ENCODE assay signal across 9 mouse cellular contexts in genomic region chr4:149725661-149726350, GRCm38 (mm10). TPM values are rescaled to one million over a fixed set of nuclear protein-coding genes. Genes with fewer than 3 reads are reported as not detected.
A peak's percentile ranks its signal among the peaks of the same experiment; 100 is the strongest.
DNase-seq lines count a peak whose midpoint lies in the region; ATAC-seq and TF ChIP-seq lines count a peak whose summit lies in the region.
"Had no signal": no experiment of that assay in that cellular context is flagged by ENCODE, and none has a peak within 500 bp of the region (broad histone marks: within the 10 kb centered on the region; RNA-seq: fewer than 3 reads in every experiment).

No protein-coding gene starts in this region.

- no peaks in the 10 kb centered on the region for H3K9me3 ChIP-seq in neural tube, embryonic 15.5 days (replicated peaks)
- H3K9me3 ChIP-seq in hindbrain, embryonic 13.5 days = no peaks in the 10 kb centered on the region
- H3K9me3 ChIP-seq in limb, embryonic 14.5 days (ENCODE audit: control insufficient read depth, low read length) = no peaks in the 10 kb centered on the region
- no peaks in the 10 kb centered on the region for H3K9me3 ChIP-seq in neural tube, embryonic 11.5 days (ENCODE audit: control insufficient read depth, low read length)
- H3K9me3 ChIP-seq: neural tube, embryonic 12.5 days had no signal

- no peaks in the 10 kb centered on the region for H3K27me3 ChIP-seq in neural tube, embryonic 15.5 days (replicated peaks)
- H3K27me3 ChIP-seq in hindbrain, embryonic 13.5 days = no peaks in the 10 kb centered on the region
- H3K27me3 ChIP-seq in limb, embryonic 14.5 days (ENCODE audit: control insufficient read depth, insufficient read depth, low read length) = no peaks in the 10 kb centered on the region
- no peaks in the 10 kb centered on the region for H3K27me3 ChIP-seq in neural tube, embryonic 11.5 days (ENCODE audit: control insufficient read depth, insufficient read depth, low read length)
- H3K27me3 ChIP-seq: neural tube, embryonic 12.5 days had no signal

- DNase-seq in neural tube, embryonic 10.5 days (ENCODE audit: extremely low spot score, low spot score) = peak; percentile 66
- DNase-seq in limb, embryonic 14.5 days (ENCODE audit: low spot score) = peak; percentile 64
- peak; percentile 63 for DNase-seq in neural tube, embryonic 11.5 days (ENCODE audit: low spot score)
- DNase-seq in thymus, postnatal 14 days = peak; percentile 77

- H3K4me3 ChIP-seq in neural tube, embryonic 15.5 days (replicated peaks) = no peak overlapping the region
- H3K4me3 ChIP-seq in bone marrow, adult 2 months (replicated peaks; ENCODE audit: control insufficient read depth, low read depth, low read length) = no peak overlapping the region
- H3K4me3 ChIP-seq in hindbrain, embryonic 13.5 days = no peak overlapping the region
- H3K4me3 ChIP-seq in limb, embryonic 14.5 days (replicated peaks; ENCODE audit: low read length) = no peak overlapping the region
- H3K4me3 ChIP-seq in neural tube, embryonic 11.5 days (ENCODE audit: low read depth, low read length) = no peak overlapping the region
- H3K4me3 ChIP-seq: neural tube, embryonic 12.5 days had no signal

- H3K9ac ChIP-seq in neural tube, embryonic 15.5 days (replicated peaks) = no peak overlapping the region
- 0 out of 2 replicates have a peak overlapping the region, but pooled peaks have one; percentile 8 for H3K9ac ChIP-seq in hindbrain, embryonic 13.5 days
- no peak overlapping the region for H3K9ac ChIP-seq in limb, embryonic 14.5 days (ENCODE audit: low read depth, low read length, severe bottlenecking)
- no peak overlapping the region for H3K9ac ChIP-seq in neural tube, embryonic 11.5 days (ENCODE audit: low read length)
- H3K9ac ChIP-seq: neural tube, embryonic 12.5 days had no signal

- H3K36me3 ChIP-seq in neural tube, embryonic 15.5 days = peaks cover 67% of the 10 kb centered on the region
- H3K36me3 ChIP-seq in hindbrain, embryonic 13.5 days = peaks cover 80% of the 10 kb centered on the region
- peaks cover 91% of the 10 kb centered on the region for H3K36me3 ChIP-seq in limb, embryonic 14.5 days (ENCODE audit: control insufficient read depth, insufficient read depth, low read length)
- peaks cover 41% of the 10 kb centered on the region for H3K36me3 ChIP-seq in neural tube, embryonic 11.5 days (ENCODE audit: control insufficient read depth, insufficient read depth, low read length)

- no peak for TF ChIP-seq POLR2A in bone marrow, adult 2 months (IDR thresholded peaks at IDR 0.05; ENCODE audit: borderline replicate concordance, control insufficient read depth, low read depth, low read length)
- TF ChIP-seq POLR2A in limb, embryonic 14.5 days (IDR thresholded peaks at IDR 0.05; ENCODE audit: borderline replicate concordance, extremely low read depth, insufficient read depth, insufficient read length) = no peak

- no peak for ATAC-seq in neural tube, embryonic 15.5 days (ENCODE audit: low FRiP score)
- ATAC-seq in erythroid progenitor cell, adult 5-6 weeks (replicated peaks; ENCODE audit: low FRiP score, poor library complexity, severe bottlenecking) = peak; percentile 50; the same call in 1 of the 2 replicates
- ATAC-seq in hindbrain, embryonic 13.5 days (ENCODE audit: low FRiP score) = no peak
- no peak for ATAC-seq in limb, embryonic 14.5 days (ENCODE audit: low FRiP score, low read depth)
- ATAC-seq in neural tube, embryonic 11.5 days (ENCODE audit: insufficient read depth, low FRiP score, low TSS enrichment) = no peak

- 72% methylated on average over 15 of the region's 15 CpGs for WGBS in neural tube, embryonic 15.5 days
- 65% methylated on average over 15 of the region's 15 CpGs for WGBS in bone marrow, adult 2 months
- WGBS in hindbrain, embryonic 13.5 days = 73% methylated on average over 15 of the region's 15 CpGs
- WGBS in limb, embryonic 14.5 days = 75% methylated on average over 15 of the region's 15 CpGs
- 74% methylated on average over 15 of the region's 15 CpGs for WGBS in neural tube, embryonic 11.5 days

- H3K4me1 ChIP-seq in neural tube, embryonic 15.5 days = peaks cover 13% of the 10 kb centered on the region
- H3K4me1 ChIP-seq in bone marrow, adult 2 months (ENCODE audit: control insufficient read depth, insufficient read depth, low read length) = no peaks in the 10 kb centered on the region
- peaks cover 38% of the 10 kb centered on the region for H3K4me1 ChIP-seq in hindbrain, embryonic 13.5 days (replicated peaks)
- no peaks in the 10 kb centered on the region for H3K4me1 ChIP-seq in limb, embryonic 14.5 days (ENCODE audit: control insufficient read depth, insufficient read depth, low read length)
- no peaks in the 10 kb centered on the region for H3K4me1 ChIP-seq in neural tube, embryonic 11.5 days (ENCODE audit: control insufficient read depth, insufficient read depth, low read length)

- no peak overlapping the region for H3K4me2 ChIP-seq in neural tube, embryonic 15.5 days
- H3K4me2 ChIP-seq in hindbrain, embryonic 13.5 days = no peak overlapping the region
- no peak overlapping the region for H3K4me2 ChIP-seq in limb, embryonic 14.5 days (replicated peaks; ENCODE audit: low read depth, low read length, severe bottlenecking)
- H3K4me2 ChIP-seq in neural tube, embryonic 11.5 days (ENCODE audit: low read depth) = no peak overlapping the region
- H3K4me2 ChIP-seq: neural tube, embryonic 12.5 days had no signal

- H3K27ac ChIP-seq in neural tube, embryonic 15.5 days (replicated peaks) = no peak overlapping the region
- H3K27ac ChIP-seq in bone marrow, adult 2 months (ENCODE audit: control insufficient read depth, insufficient read depth, low read depth, low read length, poor library complexity) = no peak overlapping the region
- peak overlapping the region; percentile 27; the same call in 1 of the 2 replicates for H3K27ac ChIP-seq in hindbrain, embryonic 13.5 days
- H3K27ac ChIP-seq in limb, embryonic 14.5 days (replicated peaks; ENCODE audit: low read depth, low read length) = no peak overlapping the region
- H3K27ac ChIP-seq in neural tube, embryonic 11.5 days (ENCODE audit: low read depth, low read length) = no peak overlapping the region
- H3K27ac ChIP-seq: neural tube, embryonic 12.5 days had no signal

- peak; percentile 84 for TF ChIP-seq CTCF in bone marrow, adult 2 months (IDR thresholded peaks at IDR 0.05; ENCODE audit: control insufficient read depth, insufficient read depth, low read length)

RNA-seq across cellular contexts. Expression of gene Tmem201, which starts 12.0 kb away (rescaled TPM):
- 45.2 and 48.5 TPM in 2 replicates for polyA plus RNA-seq in neural tube, embryonic 15.5 days (2015; fragmentation: Nextera tagmentation; extraction: Ambion mirVana)
- polyA plus RNA-seq in bone marrow, adult 2 months (2011; ENCODE audit: insufficient read depth, insufficient read length, low replicate concordance, missing spikeins) = 5.3 and 8.2 TPM in 2 replicates
- 1.8 and 2.5 TPM in 2 replicates for total RNA-seq in erythroid progenitor cell, adult 5-6 weeks (2015; ENCODE audit: low replicate concordance)
- 0.53 and 1.7 TPM in 2 replicates for total RNA-seq in erythroid progenitor cell, adult 5-6 weeks (2017; ENCODE audit: low replicate concordance)
- polyA plus RNA-seq in hindbrain, embryonic 13.5 days (2015; fragmentation: Nextera tagmentation; extraction: Ambion mirVana) = 36.3 and 41.2 TPM in 2 replicates
- 59.3 and 80.2 TPM in 2 replicates for polyA plus RNA-seq in limb, embryonic 14.5 days (2012; rRNA removed)
- 20.4 and 22.1 TPM in 2 replicates for polyA plus RNA-seq in limb, embryonic 14.5 days (2014; fragmentation: Nextera tagmentation; extraction: Ambion mirVana)
- polyA plus RNA-seq in neural tube, embryonic 11.5 days (2014; fragmentation: Nextera tagmentation; extraction: Ambion mirVana) = 24.6 and 26.0 TPM in 2 replicates

RNA-seq across cellular contexts. Expression of gene Pik3cd, which starts 23.4 kb away (rescaled TPM):
- 16.0 and 18.0 TPM in 2 replicates for polyA plus RNA-seq in neural tube, embryonic 15.5 days (2015; fragmentation: Nextera tagmentation; extraction: Ambion mirVana)
- polyA plus RNA-seq in bone marrow, adult 2 months (2011; ENCODE audit: insufficient read depth, insufficient read length, low replicate concordance, missing spikeins) = 41.8 and 88.3 TPM in 2 replicates
- total RNA-seq in erythroid progenitor cell, adult 5-6 weeks (2015; ENCODE audit: low replicate concordance) = 5.9 and 8.6 TPM in 2 replicates
- 7.8 and 16.3 TPM in 2 replicates for total RNA-seq in erythroid progenitor cell, adult 5-6 weeks (2017; ENCODE audit: low replicate concordance)
- 17.1 and 18.1 TPM in 2 replicates for polyA plus RNA-seq in hindbrain, embryonic 13.5 days (2015; fragmentation: Nextera tagmentation; extraction: Ambion mirVana)
- 5.7 and 6.1 TPM in 2 replicates for polyA plus RNA-seq in limb, embryonic 14.5 days (2012; rRNA removed)
- polyA plus RNA-seq in limb, embryonic 14.5 days (2014; fragmentation: Nextera tagmentation; extraction: Ambion mirVana) = 5.1 and 5.9 TPM in 2 replicates
- polyA plus RNA-seq in neural tube, embryonic 11.5 days (2014; fragmentation: Nextera tagmentation; extraction: Ambion mirVana) = 10.8 and 15.0 TPM in 2 replicates

RNA-seq across cellular contexts. Expression of gene Slc25a33, which starts 48.3 kb away (rescaled TPM):
- 35.8 and 46.3 TPM in 2 replicates for polyA plus RNA-seq in neural tube, embryonic 15.5 days (2015; fragmentation: Nextera tagmentation; extraction: Ambion mirVana)
- 4.3 TPM in 1 of 2 replicates, not detected in the other for polyA plus RNA-seq in bone marrow, adult 2 months (2011; ENCODE audit: insufficient read depth, insufficient read length, low replicate concordance, missing spikeins)
- 1.1 TPM in 1 of 2 replicates, not detected in the other for total RNA-seq in erythroid progenitor cell, adult 5-6 weeks (2015; ENCODE audit: low replicate concordance)
- total RNA-seq in erythroid progenitor cell, adult 5-6 weeks (2017; ENCODE audit: low replicate concordance) = 0.64 TPM in 1 of 2 replicates, not detected in the other
- 27.6 and 28.3 TPM in 2 replicates for polyA plus RNA-seq in hindbrain, embryonic 13.5 days (2015; fragmentation: Nextera tagmentation; extraction: Ambion mirVana)
- 7.7 and 8.2 TPM in 2 replicates for polyA plus RNA-seq in limb, embryonic 14.5 days (2012; rRNA removed)
- 10.8 and 11.8 TPM in 2 replicates for polyA plus RNA-seq in limb, embryonic 14.5 days (2014; fragmentation: Nextera tagmentation; extraction: Ambion mirVana)
- polyA plus RNA-seq in neural tube, embryonic 11.5 days (2014; fragmentation: Nextera tagmentation; extraction: Ambion mirVana) = 22.0 and 22.9 TPM in 2 replicates
